Mouse (Mus musculus): ENCODE data around the gene Dnajc4. TPM values are rescaled to one million over a fixed set of nuclear protein-coding genes. Genes with fewer than 3 reads are reported as not detected.
"Not testable (repeated sequence)": the region's sequence is repeated elsewhere in the genome, so short reads cannot be mapped to it uniquely, and the experiment has no call there.

The Dnajc4 gene
- total RNA-seq, 2 experiments from 2014 or later, result 46.0 to 58.5 TPM

DNA sequence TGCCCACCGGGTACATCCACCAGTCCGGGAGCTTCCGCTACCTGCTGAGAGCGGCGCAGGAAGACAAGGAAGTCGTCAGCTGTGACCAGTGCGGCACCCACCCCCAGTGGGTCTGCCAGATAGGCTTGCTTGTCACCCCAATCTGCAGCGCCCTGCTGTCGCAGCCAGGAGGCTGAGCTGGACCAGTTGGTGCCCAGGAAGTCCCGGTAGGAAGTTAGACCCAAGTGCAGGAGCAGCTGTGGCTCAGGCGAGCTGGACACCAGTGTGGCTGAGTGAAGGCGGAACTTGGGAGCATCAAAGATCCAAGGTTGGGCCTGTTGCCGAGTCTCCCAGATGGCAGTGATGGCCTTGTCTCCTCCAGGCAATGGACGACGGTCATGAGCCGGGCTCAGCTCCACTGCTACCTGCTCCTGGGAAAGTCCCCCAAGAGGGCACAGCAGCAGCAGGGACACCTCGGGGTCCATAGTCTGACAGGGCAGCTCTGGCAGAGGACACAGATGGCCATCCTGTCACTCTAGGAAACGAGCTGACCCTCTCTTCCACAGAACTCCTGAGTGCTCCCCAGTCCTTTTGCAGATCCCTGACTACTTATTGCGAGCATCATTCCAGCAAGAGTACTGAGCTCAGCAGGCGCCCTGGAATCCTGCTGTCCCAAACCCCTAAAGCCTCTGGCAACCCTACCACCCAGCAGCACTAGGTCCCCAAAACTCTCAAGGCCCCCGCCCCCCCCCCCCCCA, 3.1 kb upstream of the Dnajc4 start:
- DNase-seq, result peak; percentile 52

DNA sequence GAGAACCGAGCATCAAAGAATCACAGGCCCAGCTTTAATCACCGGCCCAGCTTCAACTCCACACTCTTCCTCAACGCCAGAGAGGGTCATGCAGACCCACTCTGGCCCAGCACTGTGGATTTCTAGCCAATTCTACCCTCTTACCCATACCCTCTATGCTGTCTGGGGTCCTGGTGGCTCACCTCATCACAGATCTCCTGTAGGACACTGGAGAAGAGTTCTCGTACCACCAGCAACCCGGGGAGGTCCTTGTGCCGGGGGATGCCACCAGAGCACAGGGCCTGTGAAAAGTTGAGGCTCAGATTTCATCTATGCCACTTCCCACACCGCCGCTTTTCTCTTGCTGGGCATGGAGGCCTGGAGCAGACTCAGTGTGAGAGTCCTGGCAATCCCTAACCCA, 2.1 kb upstream of the Dnajc4 start:
- no peak for DNase-seq

DNA sequence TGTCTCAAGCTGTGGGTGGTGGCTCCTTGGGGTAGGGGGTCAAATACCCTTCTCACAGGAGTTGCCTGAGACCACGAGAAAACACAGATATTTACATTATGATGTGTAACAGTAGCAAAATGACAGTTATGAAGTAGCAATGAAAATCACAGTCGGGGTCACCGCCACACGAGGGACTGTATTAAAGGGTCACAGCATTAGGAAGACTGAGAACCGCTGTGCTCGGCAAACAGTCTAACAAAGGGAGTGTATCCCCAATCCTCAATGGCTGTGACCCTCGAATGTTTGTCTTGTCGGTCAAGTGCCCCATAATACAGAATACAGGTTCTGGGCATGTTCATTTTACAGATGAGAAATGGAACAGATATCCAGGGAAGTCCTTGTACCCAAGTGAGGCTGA, 1.6 kb upstream of the Dnajc4 start:
- DNase-seq, result no peak

GRCm38 (mm10) chr19:6993011-6993770, 819 bp upstream of the Dnajc4 start:
- DNase-seq, result peak; percentile 6

GRCm38 (mm10) chr19:6991166-6991565, 1.2 kb downstream of the Dnajc4 start:
- DNase-seq, result not testable (repeated sequence)

GRCm38 (mm10) chr19:6990712-6991111, 1.7 kb downstream of the Dnajc4 start:
- DNase-seq, result no peak

GRCm38 (mm10) chr19:6989251-6989650, 3.1 kb downstream of the Dnajc4 start:
- DNase-seq, result no peak

GRCm38 (mm10) chr19:6987904-6988285, 4.5 kb downstream of the Dnajc4 start:
- DNase-seq, result no peak

- DNase-seq, result peak; percentile 84
Measured at GRCm38 (mm10) chr19:6987061-6987903, 5.1 kb downstream of the Dnajc4 start, which contains the start of gene Vegfb. Vegfb (minus strand) TSS chr19:6987651.

DNA sequence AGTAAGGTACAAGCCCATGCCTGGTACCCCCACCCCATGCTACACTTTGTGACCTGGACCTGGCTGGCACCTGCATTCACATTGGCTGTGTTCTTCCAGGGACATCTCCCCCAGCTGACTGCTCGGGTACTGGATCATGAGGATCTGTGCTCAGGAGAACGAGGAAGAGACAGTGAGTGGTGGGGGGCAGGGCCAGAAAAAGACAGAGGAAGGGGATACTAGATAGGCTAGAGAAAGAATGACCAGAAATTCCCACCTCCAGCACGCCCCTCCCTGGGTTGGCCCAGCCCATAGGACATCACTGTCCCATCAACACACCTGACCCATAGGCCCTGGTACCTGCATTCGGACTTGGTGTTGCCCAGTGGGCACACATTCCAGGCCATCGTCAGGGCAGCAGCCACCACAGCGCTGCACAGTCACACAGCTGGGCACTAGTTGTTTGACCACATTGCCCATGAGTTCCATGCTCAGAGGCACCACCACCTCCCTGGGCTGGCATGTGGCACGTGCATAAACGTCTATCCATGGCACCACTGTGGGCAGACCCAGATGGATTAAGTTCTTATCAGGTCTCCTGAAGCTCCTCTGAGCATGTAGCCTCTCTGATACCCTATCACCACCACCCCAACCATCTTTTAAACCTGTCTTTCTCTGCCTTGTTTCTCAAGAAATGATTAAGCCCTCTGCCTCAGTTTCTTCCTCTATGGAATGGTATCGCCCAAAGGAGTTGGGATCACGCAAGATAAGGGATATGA, 6.2 kb downstream of the Dnajc4 start:
- DNase-seq, result no peak

GRCm38 (mm10) chr19:6985300-6985699, 7.1 kb downstream of the Dnajc4 start:
- no peak for DNase-seq

GRCm38 (mm10) chr19:6983621-6984020, 8.8 kb downstream of the Dnajc4 start:
- no peak for DNase-seq

GRCm38 (mm10) chr19:6981465-6981864, 10.9 kb downstream of the Dnajc4 start:
- no peak for DNase-seq

DNA sequence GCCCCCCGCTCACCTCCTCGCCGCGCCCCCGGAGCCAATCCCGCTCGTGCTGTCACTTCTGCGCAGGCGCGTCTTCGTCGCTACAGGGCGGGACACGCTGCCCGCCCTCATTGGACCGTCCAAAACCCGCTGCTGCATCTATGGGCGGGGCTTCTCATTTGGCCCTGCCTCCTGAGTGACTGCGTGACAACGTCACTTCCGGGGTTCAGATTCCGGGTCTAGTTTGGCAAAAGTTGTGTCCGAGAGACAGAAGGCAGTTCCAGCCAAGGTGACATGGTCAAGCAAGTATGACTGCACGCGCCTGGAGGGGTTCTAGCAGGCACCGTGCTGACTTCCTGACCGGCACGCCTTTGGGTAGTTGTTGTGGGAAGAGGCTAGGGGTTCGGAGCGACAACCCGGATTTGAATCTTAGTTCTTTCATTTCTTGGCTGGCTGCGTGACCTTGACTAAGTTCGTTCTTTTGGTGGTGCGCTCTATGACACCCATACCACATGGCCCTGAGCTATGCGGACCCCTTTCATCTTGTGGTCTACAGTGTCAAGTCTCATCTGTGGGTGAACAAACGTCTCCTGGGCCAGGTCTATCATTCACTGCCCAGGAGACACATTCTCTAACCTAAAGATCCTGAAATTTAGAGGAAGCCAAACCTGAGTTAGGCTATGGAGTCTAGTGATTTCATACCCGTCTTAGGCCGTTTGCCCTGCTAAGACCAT, 11.8 kb downstream of the Dnajc4 start, which contains the start of gene Fkbp2:
Gene Fkbp2 (minus strand): TSS at position 121 of the 713 bp plus-strand sequence.
- DNase-seq, result peak; percentile 98

DNA sequence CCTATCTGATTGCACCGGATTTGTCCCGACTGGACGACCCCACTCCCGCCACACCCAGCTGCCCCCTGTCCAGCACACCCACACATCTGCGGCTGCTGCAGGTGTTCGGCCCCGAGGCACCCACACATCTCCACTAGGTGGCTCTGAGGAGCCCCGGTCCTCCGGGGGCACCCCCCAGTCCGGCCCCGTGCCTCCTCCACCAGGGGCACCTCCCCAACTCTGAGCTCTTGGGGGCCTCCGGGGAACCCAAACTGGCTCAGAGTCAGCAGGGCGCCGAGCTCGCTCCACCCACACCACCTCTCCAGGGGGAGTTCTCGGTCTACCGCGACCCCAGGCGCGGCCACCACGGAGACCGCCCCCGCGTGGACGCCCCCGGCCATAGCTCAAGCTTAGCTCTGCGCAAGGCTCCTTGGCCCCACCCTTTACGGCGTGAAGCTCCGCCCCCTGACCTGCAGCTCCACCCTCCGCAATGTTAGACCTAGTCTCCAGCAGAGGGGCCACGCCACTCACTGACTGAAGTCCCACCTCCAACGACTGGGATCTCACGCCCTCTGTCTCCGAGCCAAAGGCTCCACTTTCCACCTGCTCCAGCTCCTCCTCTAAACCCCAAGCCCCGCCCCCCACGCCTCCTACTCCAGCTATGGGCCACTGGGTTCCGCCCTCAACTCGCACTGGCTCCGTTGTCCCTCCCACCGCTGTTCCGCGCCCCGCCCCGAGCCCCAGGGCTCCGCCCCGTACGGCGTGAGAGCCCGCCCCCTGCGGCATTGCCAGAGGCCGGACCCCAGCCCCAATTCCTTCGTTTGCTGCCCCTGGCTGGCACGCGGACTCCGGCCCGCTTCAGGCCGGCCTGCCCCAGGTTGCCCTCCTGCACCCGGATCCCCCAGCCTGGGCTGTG, 12.6 kb downstream of the Dnajc4 start:
- peak; percentile 100 for DNase-seq

- peak; percentile 64 for DNase-seq
Measured at GRCm38 (mm10) chr19:6979001-6979479, 13.3 kb downstream of the Dnajc4 start.

- no peak for DNase-seq
Measured at GRCm38 (mm10) chr19:6978639-6978974, 13.8 kb downstream of the Dnajc4 start.

DNA sequence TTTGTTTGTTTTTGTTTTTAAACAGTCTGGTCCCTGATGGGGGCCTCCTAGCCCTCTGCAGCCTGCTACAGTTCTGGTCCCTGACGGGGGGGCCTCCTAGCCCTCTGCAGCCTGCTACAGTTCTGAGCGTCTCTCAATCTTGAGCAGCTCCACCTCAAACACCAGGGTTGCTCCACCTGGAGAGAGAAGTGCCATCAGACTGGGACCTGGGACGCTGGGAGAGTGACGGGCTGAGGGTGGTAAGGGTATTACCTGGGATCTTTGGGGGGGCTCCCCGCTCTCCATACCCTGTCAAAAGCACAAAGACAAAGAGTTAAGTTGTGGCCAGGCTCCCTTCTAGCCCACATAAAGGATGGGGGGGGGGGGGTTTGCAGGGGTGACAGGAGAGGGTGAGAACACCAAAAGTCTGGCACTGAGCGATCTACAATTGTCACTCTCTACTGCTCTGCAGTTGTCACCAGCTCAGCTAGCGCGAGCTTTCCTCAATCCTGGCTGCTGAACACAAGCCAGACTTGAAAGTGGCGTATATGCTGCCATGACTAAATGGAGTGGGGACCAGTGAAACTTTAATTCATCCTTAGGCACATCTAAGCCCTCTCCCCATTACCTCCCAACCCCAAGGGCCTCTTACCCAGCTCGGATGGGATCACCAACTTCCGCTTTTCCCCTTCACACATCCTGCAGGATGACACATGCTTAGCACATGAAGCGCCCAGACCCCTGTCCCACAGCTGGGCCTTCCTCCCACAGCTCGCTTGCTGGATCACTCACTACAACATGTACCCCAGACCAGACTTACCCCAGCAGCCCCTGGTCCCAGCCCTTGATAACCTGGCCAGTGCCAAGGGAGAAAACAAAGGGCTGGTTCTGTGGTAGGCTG, 14.4 kb downstream of the Dnajc4 start:
- DNase-seq, result no peak

Data from adrenal gland, postnatal 10 days (tissue).